Mouse (Mus musculus): Measurements from ENCODE around the gene Sult1c1.
"Not testable (repeated sequence)": the region's sequence is repeated elsewhere in the genome, so short reads cannot be mapped to it uniquely, and the experiment has no call there.

DNA sequence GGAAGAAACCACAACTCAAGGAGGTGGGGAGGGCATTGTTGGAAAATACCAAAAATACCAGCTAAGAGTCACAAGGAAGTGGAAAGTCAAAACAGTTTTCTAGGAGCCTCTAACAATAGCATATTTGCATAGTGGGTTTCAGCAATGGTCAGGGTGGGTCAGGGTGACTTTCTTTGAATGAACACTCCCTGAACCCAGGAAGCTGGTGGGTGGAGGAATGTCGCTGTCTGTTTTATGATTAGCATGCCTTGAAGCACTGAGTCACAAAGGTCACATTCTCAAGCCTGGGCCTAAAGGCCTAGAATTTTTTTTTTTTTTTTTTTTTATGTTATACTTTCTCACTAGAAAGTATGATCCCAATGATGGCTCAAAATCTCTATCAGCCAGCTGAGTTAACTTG is 20.1 kb upstream of the Sult1c1 start:
- TF ChIP-seq CTCF (IDR thresholded peaks at IDR 0.05); POLR2A (IDR thresholded peaks at IDR 0.05; ENCODE audit: insufficient read depth, low read depth, low read length): not testable (repeated sequence)
